Mouse (Mus musculus) lung, adult 18-20 months (tissue): ENCODE measurements around the gene Gpr35.
"Not testable (repeated sequence)": the region's sequence is repeated elsewhere in the genome, so short reads cannot be mapped to it uniquely, and the experiment has no call there.

Experiments
- DNase-seq, 2 experiments: peaks; one replicate each; pipeline ENCODE4 v3.0.0; 2022; ENCODE audit warnings: mixed read lengths in 2 of 2

Gene Gpr35

DNA sequence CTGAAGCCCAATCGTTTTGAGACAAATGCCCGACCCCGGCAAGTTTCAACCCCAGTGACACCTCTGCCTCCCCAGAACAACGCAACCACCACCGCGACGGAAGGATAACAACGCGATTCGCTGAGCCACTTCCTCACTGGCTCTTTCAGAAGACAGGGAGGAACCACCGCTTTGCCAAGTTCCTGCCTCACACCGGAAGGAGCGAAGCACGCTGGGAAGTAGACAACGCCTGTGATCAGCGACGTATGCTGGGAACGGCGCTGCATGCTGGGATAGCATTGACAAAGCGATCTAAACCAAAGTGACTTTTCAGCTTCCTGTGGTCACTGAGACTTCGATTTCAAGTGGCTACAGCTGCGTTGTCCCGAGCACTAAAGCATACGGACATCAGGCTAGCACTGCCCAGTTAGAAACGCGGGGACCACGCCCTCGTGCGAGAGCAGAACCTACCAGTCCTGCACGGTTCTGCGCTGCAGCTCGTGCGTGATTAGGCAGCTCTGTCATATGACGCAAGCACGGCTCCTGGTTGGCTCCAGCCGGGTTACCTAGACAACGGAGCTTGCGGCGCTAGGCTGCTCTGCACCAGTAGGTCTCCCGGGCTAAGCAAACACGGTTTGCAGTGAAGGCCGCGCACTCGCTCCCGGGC is 16.4 kb upstream of the Gpr35 start, which contains the start of gene Capn10:
Capn10 (plus strand) TSS at position 195 of the 646 bp plus-strand sequence.
- peak; percentile 95 to 96 for DNase-seq

DNA sequence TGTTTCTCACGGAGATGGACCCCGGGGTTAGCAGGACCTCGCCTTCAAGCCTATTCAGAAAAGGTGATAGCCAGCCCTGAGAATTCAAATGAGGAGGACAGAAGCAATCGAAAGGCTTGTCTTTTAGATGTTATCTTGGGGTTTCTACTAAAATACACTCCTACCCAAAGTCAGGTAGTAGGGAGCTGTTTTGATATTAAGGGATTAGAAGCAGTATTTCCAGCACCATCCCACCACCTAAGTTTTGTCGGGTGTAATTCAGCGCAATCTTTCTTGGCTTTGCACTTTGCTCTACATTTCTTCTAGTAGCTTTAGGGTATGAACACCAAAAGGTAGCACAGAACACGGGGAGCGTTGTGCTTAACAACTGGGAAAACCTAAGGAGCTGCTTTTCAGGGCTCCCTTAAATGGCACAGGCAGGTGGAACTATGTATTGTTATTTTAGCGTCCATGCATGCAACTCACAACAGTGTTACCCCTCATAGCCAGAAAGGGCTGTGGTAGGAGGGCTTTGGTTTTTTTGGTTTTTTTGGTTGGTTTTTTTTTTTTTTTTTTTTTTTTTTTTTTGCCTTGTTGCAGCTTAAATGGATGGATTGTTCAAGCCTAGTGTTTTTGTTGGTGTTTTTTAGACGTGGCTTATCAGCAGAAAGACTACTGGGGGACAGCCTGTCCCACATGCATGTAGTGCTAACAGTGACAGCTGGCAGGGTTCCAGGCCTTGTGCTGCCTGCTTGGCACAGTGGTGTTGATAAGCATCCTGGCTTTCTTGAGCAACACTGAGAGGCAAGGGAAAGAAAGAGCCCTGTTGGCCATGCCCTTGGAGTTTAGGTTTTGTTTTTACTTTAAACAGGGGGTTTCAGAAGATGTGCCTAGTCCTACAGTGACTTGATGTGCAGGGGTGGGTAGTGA is 15.4 kb upstream of the Gpr35 start:
- DNase-seq: peak; percentile 31 to 47

DNA sequence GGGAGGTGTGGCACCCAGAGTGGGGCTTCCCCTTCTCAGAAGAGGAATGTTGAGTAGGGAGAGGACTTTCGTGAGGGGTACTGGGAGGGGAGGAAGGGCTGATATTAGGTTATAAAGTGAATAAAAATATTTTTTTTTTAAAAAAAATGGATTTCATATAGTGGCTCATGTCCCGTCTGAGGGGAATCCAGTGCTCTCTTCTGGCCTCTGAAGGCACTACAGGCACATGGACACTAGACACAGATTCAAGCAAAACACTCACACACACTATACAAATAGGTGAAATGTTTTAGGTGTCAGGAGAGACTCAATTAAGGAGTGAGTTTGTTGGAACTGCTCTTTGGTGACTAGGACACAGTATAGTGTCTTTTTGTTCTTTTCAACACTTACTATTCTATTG is 14.7 kb upstream of the Gpr35 start:
- no peak for DNase-seq

GRCm38 (mm10) chr1:92936467-92936866 is 14.2 kb upstream of the Gpr35 start:
- DNase-seq: no peak

DNA sequence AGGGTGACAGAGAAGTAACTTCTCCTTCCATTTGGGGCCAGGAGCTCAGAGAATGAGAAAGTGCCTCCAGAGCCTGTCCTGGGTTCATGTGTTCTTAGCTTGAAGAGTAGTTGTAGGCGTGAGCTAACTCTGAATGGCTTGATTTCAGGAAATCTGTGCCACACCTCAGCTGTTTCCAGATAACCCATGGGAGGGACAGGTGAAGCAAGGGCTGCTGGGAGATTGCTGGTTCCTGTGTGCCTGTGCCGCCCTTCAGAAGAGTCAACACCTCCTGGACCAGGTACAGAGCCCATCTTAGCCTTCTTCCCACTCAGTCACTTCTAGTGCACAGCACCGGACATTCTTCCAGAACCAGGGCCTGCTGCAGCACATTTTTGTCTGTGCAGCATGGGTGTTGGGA is 12.9 kb upstream of the Gpr35 start:
- no peak for DNase-seq

DNA sequence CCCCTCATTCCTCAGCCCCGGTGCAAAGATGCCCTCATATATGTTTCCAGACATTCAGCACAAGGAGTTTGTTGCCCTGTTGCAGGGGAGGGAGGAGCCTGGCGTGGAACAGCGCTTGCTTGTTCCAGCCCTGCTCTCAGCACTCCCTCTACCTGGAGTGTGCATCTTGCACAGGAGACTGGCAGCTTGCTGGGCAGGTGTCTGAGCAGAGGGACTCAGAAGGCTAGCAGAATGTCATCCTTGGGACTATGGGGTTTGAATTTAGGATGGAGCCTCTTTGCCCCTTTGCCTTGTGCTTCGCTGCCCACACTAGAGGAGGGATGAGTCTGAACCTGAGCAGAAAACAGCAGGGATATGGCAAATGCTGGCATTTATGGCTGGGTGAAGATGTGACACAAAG is 10.9 kb upstream of the Gpr35 start:
- no peak for DNase-seq

- peak in 1 of 2 experiments; percentile 1 for DNase-seq
These were observed 7.3 kb upstream of the Gpr35 start for GRCm38 (mm10) chr1:92943219-92943989.

- DNase-seq: peak in 1 of 2 experiments; percentile 1
These were observed 2.7 kb upstream of the Gpr35 start for GRCm38 (mm10) chr1:92947966-92948365.

DNA sequence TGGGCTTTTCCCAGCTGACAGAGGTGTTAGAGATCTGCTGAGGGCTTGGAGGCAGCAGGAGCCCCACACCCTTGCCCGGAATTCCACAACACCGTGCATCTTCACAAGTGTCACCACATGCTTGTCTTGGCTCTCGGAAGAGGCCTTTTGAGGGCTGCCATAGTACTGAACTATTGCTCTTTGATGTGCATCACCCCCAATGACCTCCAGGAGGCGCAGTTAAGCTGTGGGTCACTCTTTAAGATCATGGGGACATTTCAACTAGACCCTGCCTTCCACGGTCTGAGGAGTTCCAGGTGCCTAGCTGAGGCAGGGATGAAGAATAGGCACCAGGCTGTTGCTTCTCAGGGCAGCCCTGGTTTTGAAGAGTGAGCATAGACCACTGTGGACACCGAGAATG is 1.2 kb upstream of the Gpr35 start:
- peak in 1 of 2 experiments; percentile 5 for DNase-seq

GRCm38 (mm10) chr1:92953641-92954040 is 3.0 kb downstream of the Gpr35 start:
- DNase-seq: no peak

DNA sequence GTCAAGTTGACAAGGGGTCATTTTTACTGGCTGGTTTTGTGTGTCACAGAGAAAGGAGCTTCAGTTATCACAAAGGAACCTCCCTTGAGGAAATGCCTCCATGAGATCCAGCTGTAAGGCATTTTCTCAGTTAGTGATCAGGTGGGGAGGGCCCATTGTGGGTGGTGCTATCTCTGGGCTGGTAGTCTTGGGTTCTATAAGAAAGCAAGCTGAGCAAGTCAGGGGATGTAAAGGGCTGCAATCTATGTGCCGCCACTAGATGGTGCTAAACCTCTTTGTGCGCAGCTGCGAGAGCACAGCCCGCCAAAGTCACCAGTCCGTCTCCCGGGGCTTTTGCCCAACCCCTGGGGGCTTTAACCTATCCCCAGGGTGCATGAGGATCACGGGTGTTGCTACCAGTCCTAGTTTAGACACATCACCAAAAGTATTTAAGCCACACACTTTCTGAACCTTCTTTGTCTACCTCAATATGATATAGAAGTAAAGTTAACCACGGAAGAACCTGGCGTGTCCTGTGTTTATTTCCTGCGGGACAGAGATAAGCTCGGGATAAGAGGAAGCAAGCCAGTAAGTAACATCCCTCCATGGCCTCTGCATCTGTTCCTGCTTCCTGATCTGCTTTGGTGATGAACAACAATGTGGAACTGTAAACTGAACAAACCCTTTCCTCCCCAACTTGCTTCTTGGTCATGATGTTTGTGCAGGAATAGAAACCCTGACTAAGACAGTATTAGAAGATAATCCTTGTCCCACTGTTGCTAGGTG is 6.1 kb downstream of the Gpr35 start:
- DNase-seq: peak; percentile 69

DNA sequence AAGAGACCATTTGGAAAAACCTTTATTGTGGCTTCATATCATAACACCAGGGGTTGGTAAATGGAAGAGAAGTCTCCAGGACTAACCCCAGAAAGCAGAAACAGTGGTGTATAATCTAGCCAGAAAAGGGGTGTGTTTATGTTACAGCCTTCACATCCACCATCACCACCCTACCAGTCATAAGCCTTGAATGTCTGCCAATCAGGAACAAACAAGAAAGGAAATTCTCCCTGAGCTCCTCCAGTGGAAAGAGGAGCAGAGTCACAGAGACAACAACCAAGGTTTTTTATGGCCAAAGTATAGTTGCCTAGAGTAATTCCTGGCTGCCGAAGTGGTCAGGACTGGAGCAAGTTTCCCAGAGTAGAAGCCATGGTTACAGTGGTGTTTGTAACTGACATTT is 8.3 kb downstream of the Gpr35 start:
- DNase-seq: peak; percentile 1 to 13

GRCm38 (mm10) chr1:92970791-92971190 is 20.1 kb downstream of the Gpr35 start:
- DNase-seq: not testable (repeated sequence)

- DNase-seq: no peak
These were observed 21.5 kb downstream of the Gpr35 start for GRCm38 (mm10) chr1:92971879-92972795.

DNA sequence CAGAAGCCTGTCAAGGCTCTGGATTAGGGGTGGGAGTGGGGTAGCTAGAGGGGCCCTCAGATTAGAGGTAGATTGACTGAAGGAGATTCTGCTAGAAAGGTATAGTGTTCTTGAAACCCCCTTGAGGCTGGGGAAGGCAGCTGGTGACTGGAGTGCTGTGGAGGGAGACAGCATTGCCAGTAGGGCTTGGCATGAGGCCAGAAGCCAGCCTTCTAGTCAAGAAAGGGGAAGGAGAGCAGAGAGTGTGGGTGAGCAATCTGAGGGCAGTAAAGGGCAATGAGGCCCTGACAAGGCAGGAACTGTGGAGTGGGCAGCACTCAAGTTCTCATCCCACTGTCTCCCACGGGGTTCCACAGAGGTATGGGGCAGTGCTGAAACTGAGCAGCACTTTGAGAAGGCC is 22.2 kb downstream of the Gpr35 start:
- DNase-seq: peak; percentile 54 to 59

DNA sequence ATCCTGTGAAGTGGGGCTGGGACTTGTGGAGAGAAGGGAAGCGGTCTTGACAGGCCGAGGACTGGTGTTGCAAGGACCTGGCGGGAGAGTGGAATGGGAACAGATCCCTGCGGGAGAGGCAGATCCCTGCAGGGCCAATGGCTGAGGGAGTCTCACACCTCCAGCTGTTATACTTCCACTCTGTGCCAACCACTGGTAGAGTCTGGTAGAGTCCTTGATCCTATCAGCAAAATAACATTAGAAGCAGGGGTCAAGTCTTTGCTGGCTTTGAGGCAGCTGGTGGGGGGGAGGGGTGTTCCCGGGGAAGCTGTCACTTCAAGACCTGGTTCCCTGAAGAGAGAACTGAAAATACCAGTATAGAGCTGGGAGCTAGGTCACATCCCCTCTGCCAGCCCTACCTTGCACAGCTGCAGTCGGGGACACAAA is 25.5 kb downstream of the Gpr35 start:
- peak; percentile 49 to 74 for DNase-seq

DNA sequence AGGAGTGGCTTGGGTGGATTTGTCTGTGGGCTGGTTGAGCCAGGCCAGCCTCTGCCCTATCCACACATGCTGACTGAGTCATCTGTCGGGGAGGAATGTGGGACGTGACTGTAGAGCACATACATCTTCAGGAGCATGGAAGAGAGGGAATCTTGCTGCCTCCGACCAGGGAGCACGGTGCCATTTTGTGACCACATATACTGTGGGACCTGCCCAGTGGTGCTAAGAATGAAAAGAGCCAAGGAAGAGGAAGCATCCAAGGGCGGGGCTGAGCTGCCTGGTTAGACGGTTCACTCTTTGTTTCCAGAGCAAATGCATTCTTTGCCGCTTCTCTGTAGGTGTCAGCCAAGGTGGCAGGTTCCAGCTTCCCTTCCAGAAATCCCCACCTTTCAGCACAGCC is 28.0 kb downstream of the Gpr35 start:
- DNase-seq: no peak

DNA sequence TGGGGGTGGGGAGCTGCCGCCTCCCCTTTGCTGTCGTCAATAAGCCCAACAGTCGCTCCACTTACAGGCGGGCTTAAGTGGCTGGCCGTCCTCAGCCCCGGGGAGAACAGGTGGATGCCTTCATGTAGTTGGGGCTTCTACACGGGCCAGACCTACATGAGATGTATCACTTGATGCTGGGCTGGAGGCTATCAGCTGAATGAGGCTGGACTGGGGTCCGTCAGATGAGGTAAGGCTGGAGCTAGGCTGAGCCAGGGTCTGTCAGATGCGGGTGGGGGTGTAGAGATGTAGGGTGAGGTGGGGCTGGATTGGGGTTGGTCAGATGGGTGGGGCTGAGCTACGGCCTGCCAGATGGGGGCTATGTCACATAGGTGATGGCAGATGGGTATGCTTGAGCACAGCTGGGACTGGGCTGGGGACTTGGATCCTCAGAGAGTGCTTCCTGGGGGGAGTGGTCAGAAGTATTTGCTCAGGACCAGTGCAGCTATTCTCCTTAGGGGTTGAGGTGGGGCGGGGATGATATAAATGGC is 28.5 kb downstream of the Gpr35 start:
- DNase-seq: no peak

DNA sequence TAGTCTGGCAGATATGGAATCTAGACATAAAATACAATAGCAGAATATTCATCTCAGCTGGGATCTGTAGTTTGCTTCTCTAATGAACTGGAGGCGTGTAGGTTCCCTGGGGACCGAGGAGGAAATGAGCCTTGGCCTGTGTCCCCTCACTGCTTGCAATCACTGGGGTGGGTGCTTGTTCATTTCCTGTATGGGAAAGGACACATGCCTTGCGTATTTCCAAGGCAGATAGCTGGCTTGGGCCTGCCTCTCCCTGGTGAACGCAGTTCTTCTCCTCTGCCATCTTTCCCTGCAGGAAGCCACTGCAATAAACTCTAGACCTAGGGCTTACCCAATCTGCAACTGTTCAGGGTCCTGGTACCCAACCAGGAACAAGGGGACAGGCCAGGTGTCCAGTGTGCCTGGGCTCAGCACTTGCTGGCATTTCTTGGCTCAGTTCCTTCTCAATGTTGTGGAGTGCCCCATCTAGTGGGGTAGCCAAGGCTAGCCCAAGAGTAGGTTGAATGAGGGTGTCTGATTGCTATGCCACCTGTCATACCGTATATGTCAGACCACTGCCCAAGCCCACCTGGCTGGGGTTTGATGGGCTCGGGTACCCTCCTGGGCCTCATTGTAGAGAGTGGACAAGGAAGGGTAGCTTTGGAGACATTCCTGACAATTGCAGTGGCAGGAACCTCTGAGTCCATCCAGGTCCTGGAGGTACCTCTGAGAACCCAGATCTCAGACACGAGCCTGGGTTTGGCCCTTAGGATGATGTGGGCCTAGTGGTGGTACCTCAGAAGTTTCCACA is 30.6 kb downstream of the Gpr35 start:
- peak; percentile 64 to 70 for DNase-seq

DNA sequence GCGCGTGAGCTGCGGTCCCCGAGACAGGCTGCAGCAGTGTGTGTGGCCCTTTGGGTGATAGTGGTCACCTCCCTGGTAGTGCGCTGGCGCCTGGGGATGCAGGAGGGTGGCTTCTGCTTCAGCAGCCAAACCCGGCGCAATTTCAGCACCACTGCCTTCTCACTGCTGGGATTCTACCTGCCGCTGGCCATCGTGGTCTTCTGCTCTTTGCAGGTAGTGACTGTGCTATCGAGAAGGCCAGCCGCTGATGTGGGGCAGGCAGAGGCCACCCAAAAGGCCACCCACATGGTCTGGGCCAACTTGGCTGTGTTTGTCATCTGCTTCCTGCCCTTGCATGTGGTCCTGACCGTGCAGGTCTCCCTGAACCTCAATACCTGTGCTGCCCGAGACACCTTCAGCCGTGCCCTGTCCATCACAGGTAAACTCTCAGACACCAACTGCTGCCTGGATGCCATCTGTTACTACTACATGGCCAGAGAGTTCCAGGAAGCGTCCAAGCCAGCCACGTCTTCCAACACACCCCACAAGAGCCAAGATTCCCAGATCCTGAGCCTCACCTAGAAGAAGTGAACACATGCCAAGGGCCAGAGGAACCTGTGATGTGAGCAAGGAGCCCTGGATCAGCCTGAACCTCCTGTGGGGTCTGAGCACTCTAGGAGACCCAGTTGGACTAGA is 32.4 kb downstream of the Gpr35 start:
- no peak for DNase-seq
